Mouse (Mus musculus) hindbrain, embryonic 14.5 days (tissue): Measurements from ENCODE around the gene Gm43191. TPM values are rescaled to one million over a fixed set of nuclear protein-coding genes. Genes with fewer than 3 reads are reported as not detected.

Experiments used
- ATAC-seq: fragments of 200-750 bp; cut with Nextera tagmentation; 2 replicates; pipeline ENCODE4 v1.8.0; 2017; ENCODE audit warnings: moderate number of reproducible peaks, mild to moderate bottlenecking, moderate TSS enrichment, moderate library complexity; ENCODE audit not compliant: low FRiP score
- DNase-seq: peaks from one replicate; pipeline ENCODE4 v3.0.0-alpha.2; 2015; ENCODE audit warnings: low spot score
- H3K27ac ChIP-seq: fragments of 300-500 bp; sonication (generic); 2 replicates; pipeline ENCODE4 v1.5.1; 2014; ENCODE audit warnings: mild to moderate bottlenecking, moderate library complexity
- H3K27me3 ChIP-seq: fragments of 300-500 bp; sonication (generic); 2 replicates; pipeline ENCODE4 v1.6.1; 2014; ENCODE audit warnings: mild to moderate bottlenecking, low read length, mixed read lengths; ENCODE audit not compliant: control insufficient read depth, insufficient read depth
- H3K36me3 ChIP-seq: fragments of 300-500 bp; sonication (generic); replicated peaks from 2 replicates; pipeline ENCODE4 v1.6.1; 2014; ENCODE audit not compliant: control insufficient read depth, insufficient read depth
- H3K4me1 ChIP-seq: fragments of 300-500 bp; sonication (generic); replicated peaks from 2 replicates; pipeline ENCODE4 v1.6.1; 2014; ENCODE audit warnings: antibody characterized with exemption, low read length, mixed read lengths; ENCODE audit not compliant: control insufficient read depth, insufficient read depth
- H3K4me2 ChIP-seq: fragments of 300-500 bp; sonication (generic); replicated peaks from 2 replicates; pipeline ENCODE4 v1.6.1; 2014; ENCODE audit warnings: mild to moderate bottlenecking, moderate library complexity
- H3K4me3 ChIP-seq: fragments of 300-500 bp; sonication (generic); replicated peaks from 2 replicates; pipeline ENCODE4 v1.5.1; 2014; ENCODE audit warnings: mild to moderate bottlenecking, low read length
- H3K9ac ChIP-seq: fragments of 300-500 bp; sonication (generic); 2 replicates; pipeline ENCODE4 v1.6.1; 2014
- H3K9me3 ChIP-seq: fragments of 300-500 bp; sonication (generic); 2 replicates; pipeline ENCODE4 v1.6.1; 2016; ENCODE audit warnings: low read length; ENCODE audit not compliant: control insufficient read depth
- WGBS: fragments of 180-500 bp; shearing (Covaris S2); extraction: QIAGEN DNeasy Blood & Tissue Kit; methylation state at CpG from one replicate; pipeline ENCODE4 v1.1.7; 2014; 5-methylcytosine and 5-hydroxymethylcytosine counted together
- polyA plus RNA-seq: library from polyadenylated mRNA; unstranded; fragments of >200 nt; fragmentation: Nextera tagmentation; extraction: Ambion mirVana; gene quantifications from 2 replicates; pipeline ENCODE4 v1.2.1, GENCODE M21; 2014

The Gm43191 gene
- polyA plus RNA-seq, 1 experiment from 2014 or later = not detected

- H3K4me2 ChIP-seq = peak overlapping the region; percentile 74
- H3K9ac ChIP-seq = peak overlapping the region; percentile 93
- H3K9me3 ChIP-seq = no peaks in the 10 kb centered on the region
- DNase-seq (peak; percentile 69), ATAC-seq (peak; percentile 89)
- under 1% methylated on average over 71 of the region's 85 CpGs for WGBS
- H3K36me3 ChIP-seq = no peaks in the 10 kb centered on the region
- H3K4me3 ChIP-seq = peak overlapping the region; percentile 95
- H3K4me1 ChIP-seq = peaks cover 12% of the 10 kb centered on the region
- H3K27me3 ChIP-seq = peaks cover 4% of the 10 kb centered on the region; the same call in 1 of the 2 replicates
- peak overlapping the region; percentile 52; the same call in 1 of the 2 replicates for H3K27ac ChIP-seq
Measured at GRCm38 (mm10) chr3:116711624-116712435, 30.8 kb upstream of the Gm43191 start.

- Histone ChIP-seq H3K9me3 (no peaks in the 10 kb centered on the region), H3K27ac (no peak overlapping the region), H3K4me3 (peak overlapping the region; percentile 95), H3K27me3 (peaks cover 4% of the 10 kb centered on the region; the same call in 1 of the 2 replicates), H3K4me2 (peak overlapping the region; percentile 74), H3K9ac (peak overlapping the region; percentile 93), H3K36me3 (no peaks in the 10 kb centered on the region), H3K4me1 (peaks cover 12% of the 10 kb centered on the region)
- WGBS = 51% methylated on average over 9 of the region's 9 CpGs
- DNase-seq (no peak), ATAC-seq (no peak)
Measured at GRCm38 (mm10) chr3:116710941-116711340, 29.9 kb upstream of the Gm43191 start.

- DNase-seq (no peak), ATAC-seq (no peak)
- no peaks in the 10 kb centered on the region for H3K9me3 ChIP-seq
- 98% methylated on average over 1 of the region's 1 CpGs for WGBS
- H3K27ac ChIP-seq = no peak overlapping the region
- no peak overlapping the region for H3K4me2 ChIP-seq
- H3K4me3 ChIP-seq = no peak overlapping the region
- no peaks in the 10 kb centered on the region for H3K36me3 ChIP-seq
- no peaks in the 10 kb centered on the region for H3K27me3 ChIP-seq
- H3K4me1 ChIP-seq = peaks cover under 1% of the 10 kb centered on the region
- H3K9ac ChIP-seq = no peak overlapping the region
Measured at GRCm38 (mm10) chr3:116705637-116706204, 24.7 kb upstream of the Gm43191 start.

GRCm38 (mm10) chr3:116703835-116704234, 22.8 kb upstream of the Gm43191 start:
- Histone ChIP-seq H3K9me3 (no peaks in the 10 kb centered on the region), H3K4me1 (no peaks in the 10 kb centered on the region), H3K9ac (no peak overlapping the region), H3K27ac (no peak overlapping the region), H3K36me3 (no peaks in the 10 kb centered on the region), H3K4me2 (no peak overlapping the region), H3K4me3 (no peak overlapping the region), H3K27me3 (no peaks in the 10 kb centered on the region)
- no peak for DNase-seq
- no peak for ATAC-seq
- WGBS = 96% methylated on average over 5 of the region's 5 CpGs

GRCm38 (mm10) chr3:116702647-116703272, 21.7 kb upstream of the Gm43191 start:
- 97% methylated on average over 1 of the region's 1 CpGs for WGBS
- no peak overlapping the region for H3K4me3 ChIP-seq
- H3K4me1 ChIP-seq = no peaks in the 10 kb centered on the region
- H3K9me3 ChIP-seq = no peaks in the 10 kb centered on the region
- no peaks in the 10 kb centered on the region for H3K36me3 ChIP-seq
- ATAC-seq (no peak), DNase-seq (no peak)
- H3K9ac ChIP-seq = no peak overlapping the region
- H3K27ac ChIP-seq = no peak overlapping the region
- no peaks in the 10 kb centered on the region for H3K27me3 ChIP-seq
- no peak overlapping the region for H3K4me2 ChIP-seq

GRCm38 (mm10) chr3:116701601-116702000, 20.5 kb upstream of the Gm43191 start:
- no peak overlapping the region for H3K4me3 ChIP-seq
- H3K9me3 ChIP-seq = no peaks in the 10 kb centered on the region
- ATAC-seq (no peak), DNase-seq (no peak)
- H3K9ac ChIP-seq = no peak overlapping the region
- no peak overlapping the region for H3K4me2 ChIP-seq
- H3K36me3 ChIP-seq = no peaks in the 10 kb centered on the region
- no peaks in the 10 kb centered on the region for H3K4me1 ChIP-seq
- H3K27me3 ChIP-seq = no peaks in the 10 kb centered on the region
- WGBS = 93% methylated on average over 4 of the region's 4 CpGs
- H3K27ac ChIP-seq = no peak overlapping the region

GRCm38 (mm10) chr3:116698786-116699185, 17.7 kb upstream of the Gm43191 start:
- Histone ChIP-seq H3K4me2 (no peak overlapping the region), H3K36me3 (no peaks in the 10 kb centered on the region), H3K27me3 (no peaks in the 10 kb centered on the region), H3K9ac (no peak overlapping the region), H3K4me1 (no peaks in the 10 kb centered on the region), H3K9me3 (no peaks in the 10 kb centered on the region), H3K27ac (no peak overlapping the region), H3K4me3 (no peak overlapping the region)
- 66% methylated on average over 2 of the region's 2 CpGs for WGBS
- no peak for ATAC-seq
- DNase-seq = no peak

- Histone ChIP-seq H3K27ac (no peak overlapping the region), H3K4me2 (no peak overlapping the region), H3K4me1 (no peaks in the 10 kb centered on the region), H3K9ac (no peak overlapping the region), H3K9me3 (no peaks in the 10 kb centered on the region), H3K4me3 (no peak overlapping the region), H3K27me3 (no peaks in the 10 kb centered on the region), H3K36me3 (0 out of 2 replicates have a peak, but pooled peaks cover 4% of the 10 kb centered on the region)
- ATAC-seq = no peak
- DNase-seq = no peak
- 95% methylated on average over 2 of the region's 2 CpGs for WGBS
Measured at GRCm38 (mm10) chr3:116695666-116695985, 14.6 kb upstream of the Gm43191 start.

GRCm38 (mm10) chr3:116694955-116695665, 14.1 kb upstream of the Gm43191 start:
- Histone ChIP-seq H3K4me1 (no peaks in the 10 kb centered on the region), H3K4me3 (no peak overlapping the region), H3K4me2 (no peak overlapping the region), H3K27me3 (no peaks in the 10 kb centered on the region), H3K27ac (no peak overlapping the region), H3K9me3 (no peaks in the 10 kb centered on the region), H3K9ac (no peak overlapping the region), H3K36me3 (0 out of 2 replicates have a peak, but pooled peaks cover 4% of the 10 kb centered on the region)
- WGBS = 92% methylated on average over 8 of the region's 8 CpGs
- ATAC-seq (no peak), DNase-seq (no peak)
